Mouse (Mus musculus) 3134 (cell line): ENCODE data around the gene Kmt5a.

Experiments
- DNase-seq: peaks from one replicate; pipeline ENCODE4 v3.0.0-alpha.2; 2011; ENCODE audit warnings: low spot score; ENCODE audit not compliant: insufficient read length; ENCODE audit errors: extremely low read depth

The Kmt5a gene

DNA sequence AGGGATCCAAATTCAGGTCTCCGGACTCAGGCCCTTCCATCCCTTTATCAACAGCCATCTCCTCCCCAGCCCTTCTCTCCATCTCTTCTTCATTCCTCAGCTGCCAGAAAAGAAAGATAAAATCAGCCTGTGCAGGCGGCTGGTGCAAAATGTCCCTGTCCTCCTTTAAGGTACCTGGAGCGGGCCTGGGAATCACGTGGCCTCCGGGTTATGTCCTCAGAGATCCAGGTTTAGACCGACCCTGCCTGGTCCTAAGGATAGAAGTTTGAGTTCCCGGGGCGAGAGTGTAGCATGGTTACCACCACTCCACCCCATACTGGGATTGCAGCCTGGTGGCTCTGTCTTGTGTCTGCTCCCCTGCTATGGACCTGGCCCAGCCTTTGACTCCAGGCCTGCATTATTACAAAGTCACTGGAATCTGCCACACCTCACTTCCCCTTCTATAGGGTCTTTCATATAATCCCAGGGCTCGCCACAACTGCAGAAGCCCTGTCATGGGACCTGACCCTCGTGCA is 70.9 kb downstream of the Kmt5a start:
- no peak for DNase-seq
